Mouse (Mus musculus) heart, embryonic 16.5 days (tissue): ENCODE data around the gene Hnrnpr. TPM values are rescaled to one million over a fixed set of nuclear protein-coding genes. Genes with fewer than 3 reads are reported as not detected.

ENCODE experiments used
- ATAC-seq: fragments of 200-750 bp; cut with Nextera tagmentation; replicated peaks from 2 replicates; pipeline ENCODE4 v1.8.0; 2017; ENCODE audit warnings: moderate number of reproducible peaks; ENCODE audit not compliant: insufficient read depth, low FRiP score; ENCODE audit errors: extremely low read depth
- H3K27ac ChIP-seq: fragments of 300-500 bp; sonication (generic); 2 replicates; pipeline ENCODE4 v1.5.1; 2014; ENCODE audit warnings: mild to moderate bottlenecking, low read length, control low read depth, moderate library complexity
- H3K27me3 ChIP-seq: fragments of 300-500 bp; sonication (generic); 2 replicates; pipeline ENCODE4 v1.6.1; 2014; ENCODE audit warnings: low read length, mixed read lengths; ENCODE audit not compliant: control insufficient read depth, insufficient read depth
- H3K36me3 ChIP-seq: fragments of 300-500 bp; sonication (generic); 2 replicates; pipeline ENCODE4 v1.6.1; 2014; ENCODE audit not compliant: control insufficient read depth, insufficient read depth
- H3K4me1 ChIP-seq: fragments of 300-500 bp; sonication (generic); 2 replicates; pipeline ENCODE4 v1.6.1; 2014; ENCODE audit warnings: low read length, mixed read lengths; ENCODE audit not compliant: control insufficient read depth, insufficient read depth
- H3K4me2 ChIP-seq: fragments of 300-500 bp; sonication (generic); 2 replicates; pipeline ENCODE4 v1.6.1; 2014; ENCODE audit warnings: low read depth, mild to moderate bottlenecking, control low read depth, low read length
- H3K4me3 ChIP-seq: fragments of 300-500 bp; sonication (generic); 2 replicates; pipeline ENCODE4 v1.5.1; 2014; ENCODE audit warnings: mild to moderate bottlenecking, control low read depth, low read length
- H3K9ac ChIP-seq: fragments of 300-500 bp; sonication (generic); 2 replicates; pipeline ENCODE4 v1.6.1; 2014; ENCODE audit warnings: low read length, control low read depth
- H3K9me3 ChIP-seq: fragments of 300-500 bp; sonication (generic); replicated peaks from 2 replicates; pipeline ENCODE4 v1.6.1; 2016; ENCODE audit warnings: low read length; ENCODE audit not compliant: control insufficient read depth
- WGBS: fragments of 180-500 bp; shearing (Covaris S2); extraction: QIAGEN DNeasy Blood & Tissue Kit; methylation state at CpG from one replicate; pipeline ENCODE4 v1.1.7; 2014; 5-methylcytosine and 5-hydroxymethylcytosine counted together
- polyA plus RNA-seq: library from polyadenylated mRNA; unstranded; fragments of >200 nt; fragmentation: Nextera tagmentation; extraction: Ambion mirVana; gene quantifications from 2 replicates; pipeline ENCODE4 v1.2.1, GENCODE M21; 2015

Gene Hnrnpr
- polyA plus RNA-seq, 1 experiment from 2014 or later, result 95.8 TPM

DNA sequence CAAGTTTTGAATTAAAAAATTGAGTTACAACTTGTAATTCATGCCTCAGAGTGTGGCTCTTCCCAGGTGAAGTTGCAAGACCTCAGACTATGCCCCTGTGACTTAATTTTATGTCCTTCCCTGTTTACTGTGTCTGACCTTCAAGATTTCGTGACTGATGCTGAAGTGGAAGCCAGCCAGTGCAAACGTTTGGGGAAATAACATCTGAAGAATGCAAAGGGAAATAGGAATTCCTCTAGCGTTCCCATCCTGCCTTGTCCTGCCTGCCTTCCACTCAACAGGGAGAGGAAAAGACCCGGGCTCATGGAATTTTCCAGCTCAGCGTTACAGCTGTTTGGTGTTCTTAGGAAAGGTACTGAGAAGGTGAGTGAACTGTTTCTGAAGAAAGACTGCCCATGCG, 46.3 kb downstream of the Hnrnpr start:
- H3K9ac ChIP-seq, result no peak overlapping the region
- no peak overlapping the region for H3K27ac ChIP-seq
- 55% methylated on average over 6 of the region's 6 CpGs for WGBS
- peaks cover 40% of the 10 kb centered on the region for H3K36me3 ChIP-seq
- H3K27me3 ChIP-seq, result no peaks in the 10 kb centered on the region
- no peaks in the 10 kb centered on the region for H3K4me1 ChIP-seq
- no peak for ATAC-seq
- H3K9me3 ChIP-seq, result no peaks in the 10 kb centered on the region
- no peak overlapping the region for H3K4me2 ChIP-seq
- H3K4me3 ChIP-seq, result no peak overlapping the region

DNA sequence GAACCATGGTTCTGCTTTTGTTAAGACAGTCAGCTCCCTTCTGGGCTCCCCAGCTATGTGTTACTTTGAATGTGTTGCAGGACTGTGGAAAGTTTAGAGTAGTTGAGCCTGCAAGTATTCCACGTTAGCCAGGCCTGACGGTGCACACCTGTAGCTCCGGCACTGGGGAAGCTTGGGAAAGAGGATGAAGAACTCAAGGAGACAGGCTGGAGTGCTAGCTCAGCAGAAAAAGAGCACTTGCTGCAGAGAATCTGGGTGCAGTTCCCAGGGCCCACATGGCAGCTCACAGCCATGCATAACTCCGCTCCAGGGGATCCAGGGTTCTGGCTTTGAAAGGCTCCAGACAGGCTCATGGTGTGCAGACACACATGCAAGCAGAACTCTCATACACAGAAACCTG, 46.7 kb downstream of the Hnrnpr start:
- H3K9me3 ChIP-seq, result no peaks in the 10 kb centered on the region
- peaks cover 40% of the 10 kb centered on the region for H3K36me3 ChIP-seq
- no peak overlapping the region for H3K27ac ChIP-seq
- no peaks in the 10 kb centered on the region for H3K4me1 ChIP-seq
- H3K4me2 ChIP-seq, result no peak overlapping the region
- no peak for ATAC-seq
- 97% methylated on average over 4 of the region's 4 CpGs for WGBS
- H3K27me3 ChIP-seq, result no peaks in the 10 kb centered on the region
- no peak overlapping the region for H3K9ac ChIP-seq
- H3K4me3 ChIP-seq, result no peak overlapping the region

DNA sequence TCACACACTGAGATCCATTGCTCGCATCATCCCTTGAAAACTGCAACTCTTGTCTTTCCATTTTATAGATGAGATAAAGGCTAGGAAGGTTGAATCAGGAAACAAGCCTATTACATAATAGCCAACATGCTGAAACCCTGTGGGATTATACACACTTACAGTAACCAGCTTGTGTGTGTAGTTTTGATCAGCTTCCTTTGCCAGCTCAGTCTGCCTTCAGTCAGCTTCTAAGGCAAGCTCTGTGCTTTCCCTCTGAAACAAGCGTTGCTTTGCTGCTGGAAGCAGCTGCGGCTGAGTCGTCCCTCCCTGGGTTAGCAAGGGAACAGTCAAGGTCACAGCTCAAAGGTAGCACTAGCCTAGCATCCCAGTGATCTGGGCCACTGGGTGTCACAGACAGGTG, 57.1 kb downstream of the Hnrnpr start:
- H3K4me1 ChIP-seq, result no peaks in the 10 kb centered on the region
- H3K27me3 ChIP-seq, result no peaks in the 10 kb centered on the region
- no peak overlapping the region for H3K4me2 ChIP-seq
- no peak for ATAC-seq
- H3K9me3 ChIP-seq, result no peaks in the 10 kb centered on the region
- H3K4me3 ChIP-seq, result no peak overlapping the region
- H3K9ac ChIP-seq, result no peak overlapping the region
- H3K27ac ChIP-seq, result no peak overlapping the region
- H3K36me3 ChIP-seq, result no peaks in the 10 kb centered on the region
- WGBS, result 47% methylated on average over 4 of the region's 4 CpGs

DNA sequence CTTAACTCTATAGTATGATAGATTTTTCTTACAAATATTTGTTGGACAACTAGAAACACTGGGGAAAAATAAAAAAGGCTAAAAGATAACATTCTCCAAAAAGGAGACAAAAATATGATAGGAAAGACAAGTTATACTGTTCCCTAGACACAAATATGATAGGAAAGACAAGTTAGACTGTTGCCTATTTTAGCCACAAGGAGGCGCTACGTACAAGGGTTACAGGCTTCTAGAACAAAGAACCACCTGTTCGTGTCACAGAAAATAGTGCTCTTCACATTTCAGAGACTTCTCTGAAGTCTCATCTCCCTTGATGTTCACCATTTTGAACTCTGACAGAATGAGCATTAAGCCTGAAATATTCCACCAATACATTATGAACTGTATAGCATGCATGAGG, 59.0 kb downstream of the Hnrnpr start:
- no peaks in the 10 kb centered on the region for H3K4me1 ChIP-seq
- ATAC-seq, result no peak

DNA sequence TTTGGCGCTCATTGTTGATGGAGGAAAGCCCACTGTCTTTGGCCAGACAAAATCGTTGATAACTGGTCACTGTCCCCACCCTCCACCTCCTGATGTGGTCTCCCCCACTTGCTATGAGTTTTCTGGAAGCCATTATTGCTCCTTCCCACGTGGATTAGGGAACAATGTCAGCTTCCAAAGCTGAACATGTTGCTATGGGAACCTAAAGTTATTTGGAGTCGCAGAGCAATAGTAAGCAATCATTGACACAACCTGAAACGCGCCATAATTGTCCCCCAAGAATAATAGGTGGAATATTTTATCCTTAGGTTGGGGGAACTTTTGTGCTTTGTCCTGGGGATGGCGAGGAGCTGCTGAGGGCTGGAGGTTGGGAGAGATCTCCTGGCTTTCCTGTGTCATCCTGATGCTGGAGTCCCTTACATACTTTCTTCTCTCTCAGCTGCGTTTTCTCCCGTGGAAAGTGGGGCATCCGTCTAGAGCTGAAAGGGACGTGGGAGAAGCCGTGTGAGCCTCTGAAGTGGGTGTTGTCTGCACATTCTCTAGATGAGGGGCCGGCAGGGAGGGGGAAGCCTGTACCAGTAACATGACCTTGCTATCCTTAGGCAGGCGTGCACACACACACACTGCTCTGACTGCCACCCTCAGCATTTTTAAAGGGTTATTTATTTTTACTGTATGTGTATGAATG, 62.9 kb downstream of the Hnrnpr start:
- H3K36me3 ChIP-seq, result no peaks in the 10 kb centered on the region
- H3K27ac ChIP-seq, result no peak overlapping the region
- no peaks in the 10 kb centered on the region for H3K27me3 ChIP-seq
- H3K9me3 ChIP-seq, result no peaks in the 10 kb centered on the region
- no peak for ATAC-seq
- H3K4me3 ChIP-seq, result no peak overlapping the region
- no peak overlapping the region for H3K4me2 ChIP-seq
- 47% methylated on average over 14 of the region's 14 CpGs for WGBS
- no peak overlapping the region for H3K9ac ChIP-seq
- no peaks in the 10 kb centered on the region for H3K4me1 ChIP-seq

More for the DNA sequence above, 59.0 kb downstream of the Hnrnpr start:
- Histone ChIP-seq H3K9ac (no peak overlapping the region), H3K27me3 (no peaks in the 10 kb centered on the region), H3K36me3 (no peaks in the 10 kb centered on the region), H3K27ac (no peak overlapping the region), H3K4me3 (no peak overlapping the region), H3K4me2 (no peak overlapping the region), H3K9me3 (no peaks in the 10 kb centered on the region)
- 2% methylated on average over 3 of the region's 3 CpGs for WGBS

DNA sequence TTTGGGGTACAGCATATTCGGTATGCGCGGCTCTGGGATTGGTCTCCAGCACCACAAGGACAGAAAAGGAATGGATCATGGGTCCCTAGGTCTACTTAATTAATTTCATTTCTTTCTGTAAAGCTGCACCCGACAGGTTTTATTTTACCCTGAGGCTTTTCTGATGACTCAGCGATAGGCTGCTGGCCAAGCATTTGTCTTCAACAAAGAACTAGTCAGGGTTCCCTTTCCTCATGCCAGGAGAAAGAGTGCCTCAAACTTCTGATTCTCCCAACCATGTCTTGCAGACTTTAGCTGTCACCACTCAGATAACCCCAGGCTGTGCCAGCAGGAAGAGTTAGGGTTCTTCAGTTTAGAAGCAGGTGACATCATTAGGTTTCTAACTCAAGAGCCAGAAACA, 66.3 kb downstream of the Hnrnpr start:
- ATAC-seq, result no peak
- no peaks in the 10 kb centered on the region for H3K4me1 ChIP-seq
- no peak overlapping the region for H3K4me3 ChIP-seq
- no peak overlapping the region for H3K9ac ChIP-seq
- H3K36me3 ChIP-seq, result no peaks in the 10 kb centered on the region
- H3K9me3 ChIP-seq, result no peaks in the 10 kb centered on the region
- no peaks in the 10 kb centered on the region for H3K27me3 ChIP-seq
- H3K4me2 ChIP-seq, result no peak overlapping the region
- WGBS, result 81% methylated on average over 5 of the region's 5 CpGs
- no peak overlapping the region for H3K27ac ChIP-seq

DNA sequence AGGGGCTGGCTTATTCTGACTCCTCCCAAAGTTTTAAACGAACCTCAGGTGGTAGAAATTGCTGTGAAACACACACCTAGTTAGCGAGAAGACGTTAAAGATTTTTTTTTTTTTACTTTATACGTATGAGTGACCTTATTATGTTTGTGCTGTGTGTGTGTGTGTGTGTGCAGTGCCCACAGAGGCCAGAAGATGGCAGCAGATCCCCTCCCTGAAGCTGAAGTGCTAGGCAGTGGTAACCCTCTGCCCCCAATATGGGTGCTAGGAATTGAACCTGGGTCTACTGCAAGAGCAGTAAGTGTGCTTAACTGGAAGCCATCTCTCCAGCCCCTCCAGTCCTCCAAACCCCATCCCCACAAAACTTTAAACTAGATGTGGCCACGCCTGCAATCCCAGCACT, 72.3 kb downstream of the Hnrnpr start:
- Histone ChIP-seq H3K4me1 (no peaks in the 10 kb centered on the region), H3K4me2 (no peak overlapping the region), H3K27ac (no peak overlapping the region), H3K27me3 (no peaks in the 10 kb centered on the region), H3K36me3 (no peaks in the 10 kb centered on the region), H3K9me3 (no peaks in the 10 kb centered on the region), H3K9ac (no peak overlapping the region), H3K4me3 (no peak overlapping the region)
- no peak for ATAC-seq
- 83% methylated on average over 5 of the region's 5 CpGs for WGBS

DNA sequence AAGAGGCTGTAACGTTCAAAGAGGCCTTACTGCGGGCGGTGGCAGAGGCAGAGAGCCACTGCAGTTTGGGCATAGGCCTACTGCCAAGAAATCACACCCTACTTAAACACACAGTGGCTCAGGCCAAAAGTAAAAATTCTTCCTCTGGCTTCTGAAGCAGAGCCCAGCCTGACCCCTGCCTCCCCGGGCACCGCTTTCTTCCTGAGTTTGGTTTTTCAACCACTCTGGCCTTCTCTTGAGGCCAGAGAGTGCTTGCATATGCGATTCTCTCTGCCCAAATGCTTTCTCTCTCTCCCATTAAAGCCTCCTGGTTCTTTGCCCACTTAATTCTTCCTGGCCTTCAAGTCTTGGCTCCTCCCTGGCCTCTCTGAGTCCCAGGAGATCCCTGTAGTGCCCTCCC, 73.1 kb downstream of the Hnrnpr start:
- H3K4me2 ChIP-seq, result no peak overlapping the region
- H3K36me3 ChIP-seq, result no peaks in the 10 kb centered on the region
- no peak overlapping the region for H3K4me3 ChIP-seq
- H3K27me3 ChIP-seq, result peaks cover 4% of the 10 kb centered on the region; the same call in 1 of the 2 replicates
- no peak for ATAC-seq
- WGBS, result 74% methylated on average over 6 of the region's 6 CpGs
- no peak overlapping the region for H3K27ac ChIP-seq
- no peak overlapping the region for H3K9ac ChIP-seq
- no peaks in the 10 kb centered on the region for H3K4me1 ChIP-seq
- no peaks in the 10 kb centered on the region for H3K9me3 ChIP-seq

DNA sequence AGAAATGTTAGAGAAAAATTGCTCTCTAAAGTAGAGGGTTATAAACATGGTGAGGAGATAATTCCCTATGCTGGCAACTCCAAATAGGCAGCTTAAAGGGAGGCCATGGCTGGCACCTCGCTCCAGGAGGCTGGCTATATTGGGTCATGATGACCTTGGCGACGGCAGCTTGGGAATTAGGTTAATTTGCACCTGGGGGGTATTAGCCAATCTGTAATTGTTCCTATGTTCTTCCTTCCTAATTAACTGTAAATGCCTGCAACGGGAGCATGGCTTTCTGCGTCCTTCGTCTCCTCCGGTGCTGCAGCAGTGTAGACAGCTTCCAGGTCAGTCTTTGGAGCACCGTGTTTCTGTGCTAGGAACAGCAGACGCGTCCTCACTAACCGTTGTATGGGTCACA, 76.5 kb downstream of the Hnrnpr start:
- Histone ChIP-seq H3K4me3 (no peak overlapping the region), H3K4me2 (no peak overlapping the region), H3K9me3 (no peaks in the 10 kb centered on the region), H3K4me1 (no peaks in the 10 kb centered on the region), H3K9ac (no peak overlapping the region), H3K36me3 (no peaks in the 10 kb centered on the region), H3K27ac (no peak overlapping the region), H3K27me3 (peaks cover 4% of the 10 kb centered on the region; the same call in 1 of the 2 replicates)
- ATAC-seq, result no peak
- WGBS, result 46% methylated on average over 11 of the region's 11 CpGs
